Mouse (Mus musculus): ENCODE data around the gene Rims1. TPM values are rescaled to one million over a fixed set of nuclear protein-coding genes. Genes with fewer than 3 reads are reported as not detected.

Rims1 gene
- polyA plus RNA-seq, 1 experiment from 2014 or later, result 7.5 TPM

DNA sequence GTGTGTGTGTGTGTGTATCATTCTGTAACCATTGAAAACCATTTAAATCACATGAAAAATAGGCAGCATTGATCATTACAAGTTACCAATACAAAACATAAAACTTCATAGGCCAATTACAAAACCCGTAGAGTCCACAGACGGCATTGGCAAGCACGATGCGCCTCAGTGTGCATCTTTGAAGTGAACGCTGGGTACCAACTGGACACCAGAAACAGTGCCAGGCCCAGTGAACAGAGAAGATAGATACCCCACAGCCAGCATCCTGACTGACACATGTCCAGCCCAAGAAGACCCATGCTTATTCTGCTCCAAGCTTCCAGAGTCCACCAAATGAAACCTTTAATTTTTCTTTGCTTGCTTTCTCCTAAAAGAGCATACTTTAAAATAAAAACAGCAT lies 18.2 kb downstream of the Rims1 start:
- WGBS, result 96% methylated on average over 5 of the region's 5 CpGs
- Histone ChIP-seq H3K27me3 (replicated peaks; ENCODE audit: control insufficient read depth, insufficient read depth, low read length) (no peaks in the 10 kb centered on the region), H3K4me1 (ENCODE audit: control insufficient read depth, insufficient read depth, low read length) (no peaks in the 10 kb centered on the region), H3K4me2 (ENCODE audit: low read depth, low read length) (no peak overlapping the region), H3K9me3 (ENCODE audit: control insufficient read depth, low read length) (no peaks in the 10 kb centered on the region), H3K9ac (ENCODE audit: low read depth, low read length) (no peak overlapping the region), H3K27ac (ENCODE audit: low read length) (no peak overlapping the region), H3K36me3 (ENCODE audit: control insufficient read depth, insufficient read depth, low read length) (no peaks in the 10 kb centered on the region), H3K4me3 (ENCODE audit: low read length) (no peak overlapping the region)
- no peak for ATAC-seq

DNA sequence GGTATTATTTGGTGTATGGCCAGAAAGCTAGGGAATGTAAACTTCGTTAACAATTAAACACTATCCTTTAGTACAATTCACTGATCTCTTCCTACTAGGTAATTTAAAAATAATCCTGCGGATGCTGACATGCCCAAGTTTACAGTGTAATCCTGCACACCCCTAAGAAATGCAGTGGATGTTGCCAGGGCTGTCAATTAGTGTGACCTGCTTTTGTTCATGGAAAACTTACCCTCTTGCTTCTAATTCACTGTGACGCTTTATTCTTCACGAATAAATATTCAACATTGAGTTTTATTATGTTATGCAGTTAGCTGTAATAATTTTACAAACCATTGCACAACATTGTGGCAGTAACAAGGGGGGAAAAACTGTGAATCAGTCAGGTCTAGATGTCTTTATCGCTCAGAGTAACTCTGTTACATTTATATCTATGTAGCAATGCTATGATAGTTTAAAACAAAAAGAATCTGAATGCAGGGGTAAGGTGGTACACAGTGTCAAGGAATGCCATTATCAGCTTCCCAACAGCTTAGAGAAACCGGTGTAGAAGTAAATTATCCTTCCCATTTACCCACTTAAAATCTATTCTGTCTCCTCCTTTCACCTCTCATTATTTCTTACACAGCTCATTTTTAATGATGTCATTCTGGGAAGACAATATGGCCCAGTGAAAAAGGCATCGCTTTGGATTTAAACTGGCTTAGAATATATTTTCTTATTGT lies 35.1 kb downstream of the Rims1 start:
- Histone ChIP-seq H3K4me1 (ENCODE audit: control insufficient read depth, insufficient read depth, low read length) (no peaks in the 10 kb centered on the region), H3K9ac (ENCODE audit: low read depth, low read length) (no peak overlapping the region), H3K36me3 (ENCODE audit: control insufficient read depth, insufficient read depth, low read length) (no peaks in the 10 kb centered on the region), H3K4me3 (ENCODE audit: low read length) (no peak overlapping the region), H3K27ac (ENCODE audit: low read length) (no peak overlapping the region), H3K4me2 (ENCODE audit: low read depth, low read length) (no peak overlapping the region), H3K9me3 (ENCODE audit: control insufficient read depth, low read length) (no peaks in the 10 kb centered on the region), H3K27me3 (replicated peaks; ENCODE audit: control insufficient read depth, insufficient read depth, low read length) (no peaks in the 10 kb centered on the region)
- ATAC-seq, result no peak
- WGBS, result 74% methylated on average over 7 of the region's 7 CpGs

GRCm38 (mm10) chr1:22763376-22763775 lies 42.4 kb downstream of the Rims1 start:
- 84% methylated on average over 4 of the region's 4 CpGs for WGBS
- Histone ChIP-seq H3K4me2 (ENCODE audit: low read depth, low read length) (no peak overlapping the region), H3K9me3 (ENCODE audit: control insufficient read depth, low read length) (no peaks in the 10 kb centered on the region), H3K36me3 (ENCODE audit: control insufficient read depth, insufficient read depth, low read length) (no peaks in the 10 kb centered on the region), H3K4me3 (ENCODE audit: low read length) (no peak overlapping the region), H3K4me1 (ENCODE audit: control insufficient read depth, insufficient read depth, low read length) (no peaks in the 10 kb centered on the region), H3K9ac (ENCODE audit: low read depth, low read length) (no peak overlapping the region), H3K27me3 (replicated peaks; ENCODE audit: control insufficient read depth, insufficient read depth, low read length) (no peaks in the 10 kb centered on the region), H3K27ac (ENCODE audit: low read length) (no peak overlapping the region)
- no peak for ATAC-seq

DNA sequence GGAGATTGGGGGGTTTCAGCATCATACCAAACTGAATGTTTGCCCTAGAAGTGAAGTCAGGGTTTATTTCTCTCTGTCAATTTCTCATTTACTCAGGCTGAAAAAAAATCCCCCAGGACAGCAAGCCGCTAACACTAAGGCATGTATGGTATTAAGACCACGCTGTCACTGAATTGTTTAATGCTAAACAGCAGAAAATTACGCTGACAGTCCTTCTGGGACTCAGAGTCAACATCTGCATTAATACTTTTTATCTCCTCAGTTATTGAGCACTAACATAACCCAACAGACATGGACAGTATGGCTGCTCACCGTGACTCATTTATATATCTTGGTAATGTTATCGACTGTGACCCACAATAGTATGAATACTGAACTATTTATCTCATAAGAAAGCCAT lies 43.0 kb downstream of the Rims1 start:
- 79% methylated on average over 5 of the region's 5 CpGs for WGBS
- Histone ChIP-seq H3K9ac (ENCODE audit: low read depth, low read length) (no peak overlapping the region), H3K4me2 (ENCODE audit: low read depth, low read length) (no peak overlapping the region), H3K4me3 (ENCODE audit: low read length) (no peak overlapping the region), H3K27ac (ENCODE audit: low read length) (no peak overlapping the region), H3K27me3 (replicated peaks; ENCODE audit: control insufficient read depth, insufficient read depth, low read length) (no peaks in the 10 kb centered on the region), H3K36me3 (ENCODE audit: control insufficient read depth, insufficient read depth, low read length) (no peaks in the 10 kb centered on the region), H3K9me3 (ENCODE audit: control insufficient read depth, low read length) (no peaks in the 10 kb centered on the region), H3K4me1 (ENCODE audit: control insufficient read depth, insufficient read depth, low read length) (no peaks in the 10 kb centered on the region)
- ATAC-seq, result no peak

- Histone ChIP-seq H3K4me3 (ENCODE audit: low read length) (no peak overlapping the region), H3K27ac (ENCODE audit: low read length) (no peak overlapping the region), H3K9ac (ENCODE audit: low read depth, low read length) (no peak overlapping the region), H3K4me2 (ENCODE audit: low read depth, low read length) (no peak overlapping the region), H3K36me3 (ENCODE audit: control insufficient read depth, insufficient read depth, low read length) (no peaks in the 10 kb centered on the region), H3K4me1 (ENCODE audit: control insufficient read depth, insufficient read depth, low read length) (no peaks in the 10 kb centered on the region), H3K9me3 (ENCODE audit: control insufficient read depth, low read length) (no peaks in the 10 kb centered on the region), H3K27me3 (replicated peaks; ENCODE audit: control insufficient read depth, insufficient read depth, low read length) (no peaks in the 10 kb centered on the region)
- WGBS, result 58% methylated on average over 2 of the region's 2 CpGs
- ATAC-seq, result peak; percentile 96
Observed at GRCm38 (mm10) chr1:22750536-22750935, 55.3 kb downstream of the Rims1 start.

GRCm38 (mm10) chr1:22744655-22745054 lies 61.1 kb downstream of the Rims1 start:
- H3K4me1 ChIP-seq (ENCODE audit: control insufficient read depth, insufficient read depth, low read length), result no peaks in the 10 kb centered on the region
- WGBS, result 86% methylated on average over 5 of the region's 5 CpGs
- H3K9ac ChIP-seq (ENCODE audit: low read depth, low read length), result no peak overlapping the region

DNA sequence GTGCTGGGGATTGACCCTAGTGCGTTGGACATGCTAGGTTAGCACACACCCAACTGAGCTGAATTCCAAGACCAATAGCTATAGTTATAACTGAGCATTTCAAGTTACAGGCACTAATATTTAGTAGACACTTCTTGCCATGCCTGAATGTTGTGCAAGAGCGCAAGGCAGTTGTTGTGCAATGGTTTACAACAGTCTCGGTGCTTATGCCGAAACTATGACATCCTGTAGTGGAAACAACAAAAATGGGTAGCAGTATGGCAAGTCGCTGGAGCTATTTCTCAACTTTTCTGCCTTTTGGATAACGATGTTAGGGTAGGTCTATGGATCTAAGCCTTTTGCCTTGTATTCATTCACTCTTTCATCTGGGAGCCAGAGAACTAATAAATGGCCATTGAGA lies 68.3 kb downstream of the Rims1 start:
- H3K9me3 ChIP-seq (ENCODE audit: control insufficient read depth, low read length), result no peaks in the 10 kb centered on the region
- no peaks in the 10 kb centered on the region for H3K36me3 ChIP-seq (ENCODE audit: control insufficient read depth, insufficient read depth, low read length)
- H3K4me2 ChIP-seq (ENCODE audit: low read depth, low read length), result no peak overlapping the region
- no peaks in the 10 kb centered on the region for H3K27me3 ChIP-seq (replicated peaks; ENCODE audit: control insufficient read depth, insufficient read depth, low read length)
- H3K27ac ChIP-seq (ENCODE audit: low read length), result no peak overlapping the region
- whole genome bisulfite sequencing, result 94% methylated on average over 6 of the region's 6 CpGs
- H3K4me1 ChIP-seq (ENCODE audit: control insufficient read depth, insufficient read depth, low read length), result no peaks in the 10 kb centered on the region
- no peak for ATAC-seq
- no peak overlapping the region for H3K4me3 ChIP-seq (ENCODE audit: low read length)
- no peak overlapping the region for H3K9ac ChIP-seq (ENCODE audit: low read depth, low read length)

More at GRCm38 (mm10) chr1:22744655-22745054, 61.1 kb downstream of the Rims1 start:
- Histone ChIP-seq H3K36me3 (ENCODE audit: control insufficient read depth, insufficient read depth, low read length) (no peaks in the 10 kb centered on the region), H3K4me3 (ENCODE audit: low read length) (no peak overlapping the region), H3K4me2 (ENCODE audit: low read depth, low read length) (no peak overlapping the region), H3K27me3 (replicated peaks; ENCODE audit: control insufficient read depth, insufficient read depth, low read length) (no peaks in the 10 kb centered on the region), H3K9me3 (ENCODE audit: control insufficient read depth, low read length) (no peaks in the 10 kb centered on the region), H3K27ac (ENCODE audit: low read length) (no peak overlapping the region)
- ATAC-seq, result no peak

DNA sequence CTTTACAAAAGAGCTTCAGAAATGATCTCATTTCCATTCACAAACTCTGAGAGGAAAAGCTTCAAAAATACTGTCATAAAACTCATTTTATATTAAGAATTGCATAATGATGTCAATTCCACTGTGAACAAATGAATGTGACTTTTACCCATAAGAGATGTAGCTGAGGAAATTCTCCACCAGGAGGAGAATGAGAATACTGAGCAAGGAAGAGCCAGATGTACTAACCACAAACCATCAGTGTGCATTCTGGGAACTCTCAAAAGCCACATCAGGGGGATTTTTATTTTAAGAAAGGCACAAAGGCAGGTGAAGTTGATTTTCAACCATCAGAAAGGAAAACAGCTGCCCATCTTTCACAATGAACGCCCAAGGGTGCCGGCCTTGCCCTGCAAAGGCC lies 71.4 kb downstream of the Rims1 start:
- H3K9ac ChIP-seq (ENCODE audit: low read depth, low read length), result no peak overlapping the region
- ATAC-seq, result no peak
- H3K4me2 ChIP-seq (ENCODE audit: low read depth, low read length), result no peak overlapping the region
- H3K27me3 ChIP-seq (replicated peaks; ENCODE audit: control insufficient read depth, insufficient read depth, low read length), result no peaks in the 10 kb centered on the region
- H3K4me3 ChIP-seq (ENCODE audit: low read length), result no peak overlapping the region
- H3K27ac ChIP-seq (ENCODE audit: low read length), result no peak overlapping the region
- H3K4me1 ChIP-seq (ENCODE audit: control insufficient read depth, insufficient read depth, low read length), result no peaks in the 10 kb centered on the region
- H3K9me3 ChIP-seq (ENCODE audit: control insufficient read depth, low read length), result no peaks in the 10 kb centered on the region
- H3K36me3 ChIP-seq (ENCODE audit: control insufficient read depth, insufficient read depth, low read length), result no peaks in the 10 kb centered on the region
- 91% methylated on average over 2 of the region's 2 CpGs for WGBS

DNA sequence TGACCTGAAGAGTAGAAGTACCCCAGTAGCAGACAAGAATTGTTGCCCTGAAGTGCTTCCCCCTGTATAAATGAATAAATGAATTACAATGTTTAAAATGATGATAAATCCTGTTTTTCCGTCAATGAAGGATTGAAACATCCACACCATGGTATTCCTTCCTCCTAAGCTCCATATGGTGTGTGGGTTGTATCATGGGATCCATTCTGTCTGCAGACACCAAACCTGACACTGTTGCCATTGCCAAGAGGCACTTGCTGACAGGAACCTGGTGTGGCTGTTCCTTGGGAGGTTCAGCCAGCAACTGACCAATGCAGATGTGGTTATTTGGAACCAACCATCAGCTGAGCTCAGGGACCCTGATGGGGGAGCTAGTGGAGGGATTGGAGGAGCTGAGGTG lies 72.5 kb downstream of the Rims1 start:
- ATAC-seq, result no peak
- H3K36me3 ChIP-seq (ENCODE audit: control insufficient read depth, insufficient read depth, low read length), result no peaks in the 10 kb centered on the region
- 100% methylated on average over 1 of the region's 1 CpGs for WGBS
- H3K27ac ChIP-seq (ENCODE audit: low read length), result no peak overlapping the region
- no peaks in the 10 kb centered on the region for H3K27me3 ChIP-seq (replicated peaks; ENCODE audit: control insufficient read depth, insufficient read depth, low read length)
- no peak overlapping the region for H3K9ac ChIP-seq (ENCODE audit: low read depth, low read length)
- H3K4me3 ChIP-seq (ENCODE audit: low read length), result no peak overlapping the region
- H3K4me1 ChIP-seq (ENCODE audit: control insufficient read depth, insufficient read depth, low read length), result no peaks in the 10 kb centered on the region
- no peak overlapping the region for H3K4me2 ChIP-seq (ENCODE audit: low read depth, low read length)
- no peaks in the 10 kb centered on the region for H3K9me3 ChIP-seq (ENCODE audit: control insufficient read depth, low read length)

DNA sequence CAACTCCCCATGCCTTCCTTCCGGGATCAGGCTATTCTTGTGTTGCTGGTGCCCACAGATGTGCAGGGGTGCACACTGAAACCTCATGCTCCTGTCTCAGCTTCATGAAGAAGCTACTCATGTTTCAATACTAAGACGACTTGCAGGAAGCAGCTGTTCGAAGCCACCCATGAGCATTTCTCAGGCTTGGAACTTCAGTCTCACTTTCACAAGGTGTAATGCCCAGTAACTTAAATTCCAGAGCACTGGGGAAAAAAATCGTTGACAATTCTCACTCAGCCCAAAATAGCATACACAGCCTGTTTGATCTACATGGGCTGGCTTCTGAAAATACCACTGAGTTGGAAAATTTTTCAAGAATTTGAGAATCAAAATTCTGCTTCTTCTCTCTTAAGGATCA lies 77.6 kb downstream of the Rims1 start:
- WGBS, result 75% methylated on average over 4 of the region's 4 CpGs
- H3K9me3 ChIP-seq (ENCODE audit: control insufficient read depth, low read length), result no peaks in the 10 kb centered on the region
- no peak overlapping the region for H3K4me2 ChIP-seq (ENCODE audit: low read depth, low read length)
- H3K9ac ChIP-seq (ENCODE audit: low read depth, low read length), result no peak overlapping the region
- no peak for ATAC-seq
- no peak overlapping the region for H3K4me3 ChIP-seq (ENCODE audit: low read length)
- H3K4me1 ChIP-seq (ENCODE audit: control insufficient read depth, insufficient read depth, low read length), result no peaks in the 10 kb centered on the region
- no peaks in the 10 kb centered on the region for H3K36me3 ChIP-seq (ENCODE audit: control insufficient read depth, insufficient read depth, low read length)
- H3K27me3 ChIP-seq (replicated peaks; ENCODE audit: control insufficient read depth, insufficient read depth, low read length), result no peaks in the 10 kb centered on the region
- no peak overlapping the region for H3K27ac ChIP-seq (ENCODE audit: low read length)
